Mouse (Mus musculus) brown adipose tissue, adult 24 weeks (tissue): ENCODE data around the gene Ywhag. TPM values are rescaled to one million over a fixed set of nuclear protein-coding genes. Genes with fewer than 3 reads are reported as not detected.
A peak's percentile ranks its signal among the peaks of the same experiment; 100 is the strongest.

Source experiments
- H3K27ac ChIP-seq: fragments of 200-500 bp; replicated peaks from 2 replicates; pipeline ENCODE4 v1.5.1; 2012; ENCODE audit warnings: low read depth, mild to moderate bottlenecking, low read length
- H3K4me1 ChIP-seq: fragments of 200-500 bp; 2 replicates; pipeline ENCODE4 v1.6.1; 2012; ENCODE audit warnings: low read length, mixed read lengths; ENCODE audit not compliant: control insufficient read depth, insufficient read depth, insufficient read length
- H3K4me3 ChIP-seq: fragments of 200-500 bp; 2 replicates; pipeline ENCODE4 v1.5.1; 2012; ENCODE audit warnings: low read depth, mild to moderate bottlenecking, low read length, moderate library complexity; ENCODE audit not compliant: insufficient read depth
- polyA plus RNA-seq: library from polyadenylated mRNA; stranded (reverse); fragments of >200 nt; gene quantifications from 2 replicates; pipeline ENCODE4 v1.2.4, GENCODE M21; 2012; ENCODE audit not compliant: missing spikeins, insufficient read depth, insufficient read length

The Ywhag gene
- polyA plus RNA-seq, 1 experiment, result 499 TPM

- Histone ChIP-seq H3K4me1 (no peaks in the 10 kb centered on the region), H3K4me3 (no peak overlapping the region), H3K27ac (no peak overlapping the region)
These were observed 35.4 kb downstream of the Ywhag start for GRCm38 (mm10) chr5:135898995-135899394.

DNA sequence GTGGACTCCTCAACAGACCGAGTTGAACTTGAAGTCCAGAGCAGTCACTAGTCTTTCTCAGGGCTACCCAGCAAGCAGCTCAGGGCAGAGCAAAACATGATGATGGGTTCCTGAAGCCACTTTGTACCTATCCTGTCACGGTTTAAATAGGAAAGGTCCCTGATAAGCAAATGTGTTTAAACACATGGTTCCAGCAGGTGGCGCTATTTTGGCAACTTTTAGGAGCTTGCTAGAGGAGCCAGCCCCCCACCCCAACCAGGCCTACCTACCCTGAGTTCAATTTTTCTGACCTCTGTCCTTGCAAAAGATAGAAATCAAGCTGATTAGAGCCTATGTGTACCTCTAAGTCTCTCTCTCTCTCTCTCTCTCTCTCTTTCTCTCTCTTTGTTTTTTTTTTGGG is 36.4 kb downstream of the Ywhag start:
- no peak overlapping the region for H3K4me3 ChIP-seq
- no peak overlapping the region for H3K27ac ChIP-seq
- no peaks in the 10 kb centered on the region for H3K4me1 ChIP-seq

- Histone ChIP-seq H3K27ac (no peak overlapping the region), H3K4me3 (no peak overlapping the region), H3K4me1 (no peaks in the 10 kb centered on the region)
These were observed 39.5 kb downstream of the Ywhag start for GRCm38 (mm10) chr5:135894958-135895357.

- Histone ChIP-seq H3K4me1 (no peaks in the 10 kb centered on the region), H3K27ac (no peak overlapping the region), H3K4me3 (no peak overlapping the region)
These were observed 41.6 kb downstream of the Ywhag start for GRCm38 (mm10) chr5:135892589-135893351.

DNA sequence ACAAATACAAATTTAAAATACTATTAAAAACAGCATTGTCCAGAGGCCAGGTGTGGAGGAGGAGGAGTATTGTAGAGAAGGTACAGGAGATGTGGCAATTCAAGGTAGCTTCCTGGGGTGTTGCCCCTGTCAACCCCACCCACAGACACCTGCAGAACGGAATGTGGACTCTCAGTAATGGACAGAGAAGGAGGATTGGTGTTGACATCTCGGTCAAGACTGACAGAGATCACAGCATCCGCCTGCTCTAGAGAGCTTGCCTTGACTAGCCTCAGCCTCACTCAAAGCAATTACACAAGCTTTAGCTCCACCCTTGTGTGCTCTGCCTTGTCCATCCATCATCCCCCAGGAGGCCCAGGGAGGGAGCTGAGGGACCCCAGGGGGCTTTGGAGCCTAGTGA is 43.5 kb downstream of the Ywhag start:
- Histone ChIP-seq H3K27ac (no peak overlapping the region), H3K4me3 (no peak overlapping the region), H3K4me1 (no peaks in the 10 kb centered on the region)

GRCm38 (mm10) chr5:135890323-135890722 is 44.1 kb downstream of the Ywhag start:
- Histone ChIP-seq H3K27ac (no peak overlapping the region), H3K4me3 (no peak overlapping the region), H3K4me1 (no peaks in the 10 kb centered on the region)

DNA sequence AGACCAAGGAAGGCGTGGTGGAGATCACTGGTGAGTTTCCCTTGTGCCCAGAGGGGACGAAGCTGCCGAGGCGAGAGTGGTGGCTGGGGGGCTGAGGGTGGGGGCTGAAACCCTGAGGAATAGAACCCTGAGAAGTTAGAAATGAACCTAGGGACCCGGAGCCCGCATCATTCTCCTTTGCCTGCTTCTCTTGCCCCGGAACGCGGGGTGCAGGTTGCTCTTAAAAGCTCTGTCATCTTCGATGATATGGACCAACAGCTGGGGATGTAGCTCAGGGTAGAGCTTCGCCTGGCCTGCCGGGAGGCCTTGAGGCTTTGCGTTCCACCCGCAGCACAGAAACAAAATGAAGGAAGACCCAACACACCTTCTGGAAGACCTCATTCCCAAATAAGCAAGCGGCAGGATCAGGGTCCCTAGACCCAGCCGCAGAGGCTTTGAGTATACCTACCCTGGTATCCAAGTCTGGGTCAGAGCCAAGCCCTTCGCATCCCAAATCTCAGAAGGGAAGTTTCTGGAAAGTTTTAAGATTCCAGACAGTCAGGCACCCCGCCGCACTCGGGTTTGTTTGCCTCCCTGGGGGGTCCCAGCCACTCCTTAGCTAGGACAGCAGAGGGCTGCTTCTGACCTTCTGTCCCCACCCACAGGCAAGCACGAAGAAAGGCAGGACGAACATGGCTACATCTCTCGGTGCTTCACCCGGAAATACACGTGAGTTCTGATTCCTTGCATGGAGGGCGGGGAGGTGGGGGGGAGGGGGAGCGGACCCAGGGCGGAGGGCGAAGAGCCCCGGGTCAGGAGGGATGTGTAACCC is 45.8 kb downstream of the Ywhag start:
- H3K4me3 ChIP-seq, result peak overlapping the region; percentile 83
- no peaks in the 10 kb centered on the region for H3K4me1 ChIP-seq
- peak overlapping the region; percentile 91 for H3K27ac ChIP-seq

DNA sequence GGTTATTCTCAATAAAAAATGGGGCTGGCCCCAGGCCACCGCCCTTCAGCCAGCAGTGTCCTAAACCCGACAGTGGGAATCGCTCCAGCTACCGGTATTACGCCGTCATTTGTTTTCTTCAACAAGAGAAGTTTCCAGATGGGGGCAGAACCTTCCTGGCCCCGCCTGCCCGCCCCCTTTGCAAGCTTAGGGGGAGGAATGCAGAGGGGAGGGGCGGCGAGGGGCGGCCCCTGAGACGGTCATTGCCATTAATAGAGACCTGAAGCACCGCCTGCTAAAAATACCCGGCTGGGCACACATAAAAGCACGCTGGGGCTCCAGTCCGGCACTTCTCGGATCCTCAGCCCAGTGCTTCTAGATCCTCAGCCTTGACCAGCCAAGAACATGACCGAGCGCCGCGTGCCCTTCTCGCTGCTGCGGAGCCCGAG is 46.7 kb downstream of the Ywhag start, which contains the start of gene Hspb1:
Gene Hspb1 (plus strand): TSS at position 245 of the 428 bp plus-strand sequence.
- no peaks in the 10 kb centered on the region for H3K4me1 ChIP-seq
- peak within 1 kb of the TSS; percentile 98 for H3K27ac ChIP-seq
- peak within 1 kb of the TSS; percentile 83 for H3K4me3 ChIP-seq

- H3K4me1 ChIP-seq, result peaks cover 2% of the 10 kb centered on the region
- H3K4me3 ChIP-seq, result no peak overlapping the region
- H3K27ac ChIP-seq, result no peak overlapping the region
These were observed 49.8 kb downstream of the Ywhag start for GRCm38 (mm10) chr5:135884641-135885040.

GRCm38 (mm10) chr5:135879449-135880158 is 54.8 kb downstream of the Ywhag start:
- H3K4me3 ChIP-seq, result no peak overlapping the region
- H3K4me1 ChIP-seq, result peaks cover 12% of the 10 kb centered on the region
- peak overlapping the region; percentile 90 for H3K27ac ChIP-seq

GRCm38 (mm10) chr5:135877831-135878231 is 56.6 kb downstream of the Ywhag start:
- peak overlapping the region; percentile 46 for H3K4me3 ChIP-seq
- H3K27ac ChIP-seq, result peak overlapping the region; percentile 89
- peaks cover 12% of the 10 kb centered on the region for H3K4me1 ChIP-seq

- H3K4me3 ChIP-seq, result peak overlapping the region; percentile 46
- H3K27ac ChIP-seq, result peak overlapping the region; percentile 89
- H3K4me1 ChIP-seq, result peaks cover 12% of the 10 kb centered on the region
These were observed 57.2 kb downstream of the Ywhag start for GRCm38 (mm10) chr5:135877180-135877579.

DNA sequence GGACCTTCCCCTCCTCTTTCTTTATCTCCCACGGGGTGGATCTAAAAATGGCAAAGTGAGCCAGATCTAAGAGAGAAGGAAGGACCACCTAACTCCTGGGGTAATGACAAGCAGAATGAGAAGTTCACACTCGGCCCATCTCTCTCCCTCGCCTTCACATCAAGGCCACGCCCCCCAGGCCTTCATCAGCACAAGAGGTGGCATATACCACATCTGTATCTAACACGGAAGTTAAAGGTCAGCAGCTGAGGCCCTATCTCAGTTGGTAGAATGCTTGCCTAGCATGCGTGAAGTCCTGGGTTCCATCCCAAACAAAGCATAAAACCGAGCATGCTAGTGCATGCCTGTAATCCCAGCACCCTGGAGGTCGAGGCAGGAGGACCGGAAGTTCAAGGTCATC is 60.7 kb downstream of the Ywhag start:
- peaks cover 6% of the 10 kb centered on the region; the same call in 1 of the 2 replicates for H3K4me1 ChIP-seq
- no peak overlapping the region for H3K27ac ChIP-seq

DNA sequence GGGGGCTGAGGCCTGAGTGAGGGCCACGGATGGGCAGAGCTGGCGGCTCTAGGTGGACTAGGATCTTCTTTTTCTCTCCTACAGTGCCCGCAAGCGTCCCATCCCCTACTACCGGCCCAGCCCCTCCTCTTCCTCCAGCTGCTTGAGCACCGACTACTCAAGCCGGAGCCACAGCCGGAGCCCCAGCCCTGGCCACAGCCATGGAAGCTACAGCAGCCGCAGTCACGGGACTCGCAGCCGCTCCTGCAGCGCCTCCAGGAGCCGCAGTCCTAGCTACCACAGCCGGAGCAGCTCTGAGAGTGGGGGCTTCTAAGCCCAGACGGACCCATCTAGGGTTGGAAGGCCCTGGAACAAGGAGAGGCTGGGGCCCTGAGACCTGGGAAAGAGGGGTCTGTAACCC is 61.4 kb downstream of the Ywhag start:
- H3K27ac ChIP-seq, result no peak overlapping the region
- no peak overlapping the region for H3K4me3 ChIP-seq
- no peaks in the 10 kb centered on the region for H3K4me1 ChIP-seq

More for the DNA sequence above, 60.7 kb downstream of the Ywhag start:
- H3K4me3 ChIP-seq, result no peak overlapping the region

DNA sequence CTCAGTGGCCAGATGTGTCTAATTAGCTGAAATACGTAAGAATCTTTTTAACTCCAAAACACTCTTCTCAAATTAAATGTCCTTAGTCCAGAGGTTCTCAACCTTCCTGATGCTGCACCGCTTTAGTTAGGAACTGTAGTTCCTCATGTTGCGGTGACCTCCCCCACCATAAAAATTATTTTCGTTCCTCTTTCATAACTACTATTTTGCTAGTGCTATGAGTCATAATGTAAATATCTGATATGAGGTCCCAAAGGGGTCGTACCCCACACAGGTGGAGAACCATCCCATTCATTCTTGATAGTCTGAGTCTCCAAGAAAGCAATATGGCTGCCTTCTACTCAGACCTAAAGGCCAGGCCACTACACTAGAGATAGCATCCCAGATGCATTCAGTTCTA is 63.9 kb downstream of the Ywhag start:
- H3K4me3 ChIP-seq, result no peak overlapping the region
- no peaks in the 10 kb centered on the region for H3K4me1 ChIP-seq
- no peak overlapping the region for H3K27ac ChIP-seq
